Mouse (Mus musculus) myocyte (in vitro differentiated cells): ENCODE data around the gene Stab2. TPM values are rescaled to one million over a fixed set of nuclear protein-coding genes. Genes with fewer than 3 reads are reported as not detected.

Experiments
- H3K27me3 ChIP-seq: one replicate; pipeline ENCODE4 v1.6.1; 2011; ENCODE audit not compliant: control insufficient read depth, insufficient read depth, insufficient read length
- H3K36me3 ChIP-seq: one replicate; pipeline ENCODE4 v1.6.1; 2011; ENCODE audit not compliant: control insufficient read depth, insufficient read depth
- H3K4me2 ChIP-seq: one replicate; pipeline ENCODE4 v1.6.1; 2011; ENCODE audit warnings: low read depth, control low read depth
- H3K4me3 ChIP-seq: one replicate; pipeline ENCODE4 v1.5.1; 2011; ENCODE audit warnings: mild to moderate bottlenecking, control low read depth, moderate library complexity
- H3K79me2 ChIP-seq: one replicate; pipeline ENCODE4 v1.6.1; 2011; ENCODE audit not compliant: control insufficient read depth, insufficient read depth
- H3ac ChIP-seq: one replicate; pipeline ENCODE4 v1.6.1; 2011; ENCODE audit not compliant: control insufficient read depth, insufficient read length
- CEBPB ChIP-seq: IDR thresholded peaks from 2 replicates; pipeline ENCODE4 v1.6.1; 2011; ENCODE audit warnings: mild to moderate bottlenecking, moderate library complexity; ENCODE audit not compliant: poor library complexity, insufficient read depth, severe bottlenecking
- E2F4 ChIP-seq: IDR thresholded peaks from one replicate; pipeline ENCODE4 v1.6.1; 2011; ENCODE audit warnings: mild to moderate bottlenecking, control low read depth, moderate library complexity; ENCODE audit not compliant: insufficient read depth
- MAX ChIP-seq: IDR thresholded peaks from one replicate; pipeline ENCODE4 v1.6.1; 2011; ENCODE audit warnings: low read depth, mild to moderate bottlenecking, control low read depth
- MYOD1 ChIP-seq, 3 experiments: IDR thresholded peaks; one replicate each; pipeline ENCODE4 v1.6.1; 2011; ENCODE audit warnings: control low read depth in 2 of 3, low read depth in 2 of 3, mild to moderate bottlenecking in 2 of 3, moderate library complexity in 1 of 3; ENCODE audit not compliant: insufficient read length in 2 of 3, control insufficient read depth in 1 of 3
- MYOG ChIP-seq, 3 experiments: IDR thresholded peaks; one replicate each; pipeline ENCODE4 v1.6.1; 2011; ENCODE audit warnings: control low read depth in 2 of 3, low read depth in 2 of 3, mild to moderate bottlenecking in 2 of 3; ENCODE audit not compliant: insufficient read length in 2 of 3, control insufficient read depth in 1 of 3, insufficient read depth in 1 of 3
- POLR2A ChIP-seq: IDR thresholded peaks from one replicate; pipeline ENCODE4 v1.6.1; 2011; ENCODE audit warnings: low read depth, mild to moderate bottlenecking, control low read depth, moderate library complexity; ENCODE audit not compliant: insufficient read length
- POLR2AphosphoS2 ChIP-seq: IDR thresholded peaks from one replicate; pipeline ENCODE4 v1.6.1; 2011; ENCODE audit warnings: low read depth, control low read depth; ENCODE audit not compliant: insufficient read length
- REST ChIP-seq: IDR thresholded peaks from one replicate; pipeline ENCODE4 v1.6.1; 2011; ENCODE audit warnings: mild to moderate bottlenecking, control low read depth, moderate library complexity; ENCODE audit not compliant: insufficient read depth, insufficient read length
- SRF ChIP-seq: IDR thresholded peaks from one replicate; pipeline ENCODE4 v1.6.1; 2011; ENCODE audit warnings: low read depth; ENCODE audit not compliant: control insufficient read depth, insufficient read length
- TCF12 ChIP-seq: IDR thresholded peaks from one replicate; pipeline ENCODE4 v1.6.1; 2011; ENCODE audit warnings: mild to moderate bottlenecking, control low read depth; ENCODE audit not compliant: poor library complexity, insufficient read depth, severe bottlenecking
- TCF3 ChIP-seq: IDR thresholded peaks from one replicate; pipeline ENCODE4 v1.6.1; 2011; ENCODE audit warnings: low read depth, control low read depth; ENCODE audit not compliant: insufficient read length
- USF1 ChIP-seq: IDR thresholded peaks from one replicate; pipeline ENCODE4 v1.6.1; 2011; ENCODE audit warnings: low read depth, mild to moderate bottlenecking, control low read depth, moderate library complexity
- polyA plus RNA-seq: library from polyadenylated mRNA; unstranded; fragments of >200 nt; fragmentation: generic; extraction: Trizol; gene quantifications from one replicate; pipeline ENCODE4 v1.2.1, GENCODE M21; 2012; ENCODE audit warnings: missing spikeins

Gene Stab2
- polyA plus RNA-seq, 1 experiment = 0.17 TPM

GRCm38 (mm10) chr10:86810612-86811011 lies 197.2 kb downstream of the Stab2 start:
- peaks cover 6% of the 10 kb centered on the region for H3K79me2 ChIP-seq
- peaks cover 11% of the 10 kb centered on the region for H3K36me3 ChIP-seq
- TF ChIP-seq E2F4 = no peak
- TF ChIP-seq TCF12 = no peak
- TF ChIP-seq MYOG (IDR thresholded peaks at IDR 0.05; ENCODE audit: control insufficient read depth in 1 of 3, insufficient read depth in 1 of 3, insufficient read length in 2 of 3, low read depth in 2 of 3) = no peak
- no peak for TF ChIP-seq REST
- TF ChIP-seq USF1 = no peak
- no peak for TF ChIP-seq POLR2A
- no peak for TF ChIP-seq TCF3
- no peak overlapping the region for H3ac ChIP-seq
- H3K4me3 ChIP-seq = no peak overlapping the region
- H3K27me3 ChIP-seq = no peaks in the 10 kb centered on the region
- H3K4me2 ChIP-seq = no peak overlapping the region

GRCm38 (mm10) chr10:86810000-86810399 lies 197.8 kb downstream of the Stab2 start:
- Histone ChIP-seq H3K4me3 (no peak overlapping the region), H3K4me2 (no peak overlapping the region), H3K27me3 (no peaks in the 10 kb centered on the region), H3K36me3 (peaks cover 11% of the 10 kb centered on the region), H3K79me2 (peaks cover 6% of the 10 kb centered on the region), H3ac (no peak overlapping the region)
- TF ChIP-seq POLR2AphosphoS2 (no peak), TCF12 (no peak), TCF3 (no peak), MYOG (IDR thresholded peaks at IDR 0.05; ENCODE audit: control insufficient read depth in 1 of 3, insufficient read depth in 1 of 3, insufficient read length in 2 of 3, low read depth in 2 of 3) (no peak), MYOD1 (IDR thresholded peaks at IDR 0.05; ENCODE audit: control insufficient read depth in 1 of 3, insufficient read length in 2 of 3, low read depth in 2 of 3) (no peak)

GRCm38 (mm10) chr10:86808013-86808758 lies 199.6 kb downstream of the Stab2 start:
- Histone ChIP-seq H3K79me2 (peaks cover 6% of the 10 kb centered on the region), H3ac (no peak overlapping the region), H3K36me3 (peaks cover 5% of the 10 kb centered on the region), H3K4me2 (no peak overlapping the region), H3K27me3 (no peaks in the 10 kb centered on the region), H3K4me3 (no peak overlapping the region)
- peak in 2 of 3 experiments; percentile 17 to 34 for TF ChIP-seq MYOD1 (IDR thresholded peaks at IDR 0.05; ENCODE audit: control insufficient read depth in 1 of 3, insufficient read length in 2 of 3, low read depth in 2 of 3)
- TF ChIP-seq USF1 = no peak

- H3K79me2 ChIP-seq = peaks cover 6% of the 10 kb centered on the region
- H3K27me3 ChIP-seq = no peaks in the 10 kb centered on the region
- H3K4me2 ChIP-seq = no peak overlapping the region
- no peak overlapping the region for H3ac ChIP-seq
- peaks cover 5% of the 10 kb centered on the region for H3K36me3 ChIP-seq
- no peak overlapping the region for H3K4me3 ChIP-seq
- no peak for TF ChIP-seq E2F4
- no peak for TF ChIP-seq MYOG (IDR thresholded peaks at IDR 0.05; ENCODE audit: control insufficient read depth in 1 of 3, insufficient read depth in 1 of 3, insufficient read length in 2 of 3, low read depth in 2 of 3)
- no peak for TF ChIP-seq SRF
- TF ChIP-seq REST = no peak
These were observed 200.5 kb downstream of the Stab2 start for GRCm38 (mm10) chr10:86807362-86807761.

GRCm38 (mm10) chr10:86796073-86796741 lies 211.6 kb downstream of the Stab2 start:
- no peak overlapping the region for H3K4me2 ChIP-seq
- H3K4me3 ChIP-seq = no peak overlapping the region
- H3K27me3 ChIP-seq = no peaks in the 10 kb centered on the region
- H3ac ChIP-seq = no peak overlapping the region
- H3K36me3 ChIP-seq = no peaks in the 10 kb centered on the region
- H3K79me2 ChIP-seq = peaks cover 46% of the 10 kb centered on the region
- TF ChIP-seq SRF (no peak), CEBPB (no peak), REST (no peak), MYOD1 (IDR thresholded peaks at IDR 0.05; ENCODE audit: control insufficient read depth in 1 of 3, insufficient read length in 2 of 3, low read depth in 2 of 3) (no peak), MYOG (IDR thresholded peaks at IDR 0.05; ENCODE audit: control insufficient read depth in 1 of 3, insufficient read depth in 1 of 3, insufficient read length in 2 of 3, low read depth in 2 of 3) (no peak), MAX (no peak), USF1 (no peak), TCF12 (no peak), TCF3 (no peak)
